Mouse (Mus musculus) c-Kit-negative CD71-positive TER-119-positive erythroid progenitor cells, embryonic 14.5 days (primary cell): ENCODE measurements around the gene Bst1.

Experiments used
- DNase-seq: peaks from one replicate; pipeline ENCODE4 v3.0.0-alpha.2; 2013; ENCODE audit warnings: low read depth, low spot score

Gene Bst1

GRCm38 (mm10) chr5:43810427-43811062 lies 8.1 kb upstream of the Bst1 start:
- DNase-seq, result no peak

GRCm38 (mm10) chr5:43814536-43814935 lies 4.1 kb upstream of the Bst1 start:
- DNase-seq, result no peak

- DNase-seq, result no peak
Measured at GRCm38 (mm10) chr5:43815769-43816168, 2.9 kb upstream of the Bst1 start.

- no peak for DNase-seq
Measured at GRCm38 (mm10) chr5:43820785-43821184, 2.1 kb downstream of the Bst1 start.

GRCm38 (mm10) chr5:43821538-43821937 lies 2.9 kb downstream of the Bst1 start, which contains the start of gene Fbxl5:
Fbxl5 (minus strand) TSS chr5:43821638.
- no peak for DNase-seq

- DNase-seq, result no peak
Measured at GRCm38 (mm10) chr5:43822199-43822598, 3.5 kb downstream of the Bst1 start.

- DNase-seq, result no peak
Measured at GRCm38 (mm10) chr5:43822824-43823223, 4.1 kb downstream of the Bst1 start.

GRCm38 (mm10) chr5:43824580-43824979 lies 5.9 kb downstream of the Bst1 start:
- DNase-seq, result no peak

- DNase-seq, result no peak
Measured at GRCm38 (mm10) chr5:43826883-43827282, 8.2 kb downstream of the Bst1 start.

GRCm38 (mm10) chr5:43827366-43827765 lies 8.7 kb downstream of the Bst1 start:
- DNase-seq, result no peak

- DNase-seq, result no peak
Measured at GRCm38 (mm10) chr5:43836590-43836989, 17.9 kb downstream of the Bst1 start.

GRCm38 (mm10) chr5:43837372-43837771 lies 18.7 kb downstream of the Bst1 start:
- DNase-seq, result peak; percentile 21

GRCm38 (mm10) chr5:43841144-43842010 lies 22.7 kb downstream of the Bst1 start:
- DNase-seq, result peak; percentile 24

GRCm38 (mm10) chr5:43842011-43842285 lies 23.3 kb downstream of the Bst1 start:
- no peak for DNase-seq

GRCm38 (mm10) chr5:43842576-43843155 lies 24.0 kb downstream of the Bst1 start:
- no peak for DNase-seq

GRCm38 (mm10) chr5:43845083-43845482 lies 26.4 kb downstream of the Bst1 start:
- no peak for DNase-seq

GRCm38 (mm10) chr5:43845646-43846045 lies 27.0 kb downstream of the Bst1 start:
- no peak for DNase-seq

GRCm38 (mm10) chr5:43846227-43846626 lies 27.5 kb downstream of the Bst1 start:
- DNase-seq, result no peak

- no peak for DNase-seq
Measured at GRCm38 (mm10) chr5:43847555-43847954, 28.9 kb downstream of the Bst1 start.

GRCm38 (mm10) chr5:43848275-43848674 lies 29.6 kb downstream of the Bst1 start:
- no peak for DNase-seq

- DNase-seq, result no peak
Measured at GRCm38 (mm10) chr5:43853096-43853867, 34.6 kb downstream of the Bst1 start.

- no peak for DNase-seq
Measured at GRCm38 (mm10) chr5:43853868-43854488, 35.3 kb downstream of the Bst1 start.
